Mouse (Mus musculus) heart, adult 10 weeks (tissue): ENCODE data around the gene Pilra. TPM values are rescaled to one million over a fixed set of nuclear protein-coding genes. Genes with fewer than 3 reads are reported as not detected.

Experiments
- polyA plus RNA-seq: library from polyadenylated mRNA; stranded (reverse); fragments of 350-450 nt; fragmentation: Illumina TruSeq; extraction: RNeasy Lipid Tissue Mini Kit (QIAGEN cat#74804); gene quantifications from one replicate; pipeline ENCODE4 v1.2.3, GENCODE M21; 2014; ENCODE audit warnings: low read depth, low replicate concordance

The Pilra gene
- 0.97 TPM for polyA plus RNA-seq

GRCm38 (mm10) chr5:137835966-137836520 is at the start of gene Pilra:
TSS of gene Pilra (minus strand) at chr5:137836281.

GRCm38 (mm10) chr5:137871644-137872380 is 35.7 kb upstream of the Pilra start, which contains the start of gene Pilrb2:
TSS of gene Pilrb2 (minus strand) at chr5:137871815.

GRCm38 (mm10) chr5:137857960-137858710 is 22.1 kb upstream of the Pilra start, which contains the start of gene Pilrb1:
TSS of gene Pilrb1 (minus strand) at chr5:137858106.

GRCm38 (mm10) chr5:137787151-137787928 is 48.7 kb downstream of the Pilra start, which contains the start of the genes Mepce and Zcwpw1:
TSS of gene Mepce (minus strand) at chr5:137787655.
TSS of gene Zcwpw1 (plus strand) at chr5:137787798.

GRCm38 (mm10) chr5:137778635-137779034 is 57.4 kb downstream of the Pilra start, which contains the start of gene Ppp1r35:
TSS of gene Ppp1r35 (plus strand) at chr5:137778849.

Other genes with a start within 250 kb of the Pilra start
- gene Mospd3, start 235.2 kb downstream of the Pilra start, polyA plus RNA-seq, result 11.4 TPM
- 74.5 TPM for gene Pcolce, start 222.5 kb downstream of the Pilra start, polyA plus RNA-seq
- 0.21 TPM for gene Fbxo24, start 207.3 kb downstream of the Pilra start, polyA plus RNA-seq
- 12.7 TPM for gene Lrch4, start 207.2 kb downstream of the Pilra start, polyA plus RNA-seq
- gene Gm20605, start 207.1 kb downstream of the Pilra start, polyA plus RNA-seq, result 10.8 TPM
- 10.5 TPM for gene Sap25, start 194.9 kb downstream of the Pilra start, polyA plus RNA-seq
- gene Irs3, start 190.6 kb downstream of the Pilra start, polyA plus RNA-seq, result 0.99 TPM
- gene Agfg2, start 151.6 kb downstream of the Pilra start, polyA plus RNA-seq, result 10.5 TPM
- 1.2 TPM for gene Nyap1, start 94.7 kb downstream of the Pilra start, polyA plus RNA-seq
- 177 TPM for gene Tsc22d4, start 90.6 kb downstream of the Pilra start, polyA plus RNA-seq
- 8.7 TPM for gene Ppp1r35, start 57.4 kb downstream of the Pilra start, polyA plus RNA-seq
- gene Mepce, start 48.6 kb downstream of the Pilra start, polyA plus RNA-seq, result 22.7 TPM
- gene Zcwpw1, start 48.5 kb downstream of the Pilra start, polyA plus RNA-seq, result 0.81 TPM
- gene Pilrb1, start 21.8 kb upstream of the Pilra start, polyA plus RNA-seq, result 1.3 TPM
- gene Pilrb2, start 35.5 kb upstream of the Pilra start, polyA plus RNA-seq, result 1.0 TPM
- gene Cyp3a13, start 85.3 kb upstream of the Pilra start, polyA plus RNA-seq, result 0.16 TPM
- 0.21 TPM for gene Gjc3, start 126.8 kb upstream of the Pilra start, polyA plus RNA-seq
- gene Azgp1, start 145.2 kb upstream of the Pilra start, polyA plus RNA-seq, result 1.7 TPM
- gene Smok3a, start 185.0 kb upstream of the Pilra start, polyA plus RNA-seq, result not detected
- gene Smok3b, start 185.1 kb upstream of the Pilra start, polyA plus RNA-seq, result not detected
- gene Smok3c, start 216.9 kb upstream of the Pilra start, polyA plus RNA-seq, result not detected
- 6.7 TPM for gene Zkscan1, start 248.8 kb upstream of the Pilra start, polyA plus RNA-seq